Mouse (Mus musculus): Measurements from ENCODE around the gene Myo9a.
"Not testable (repeated sequence)": the region's sequence is repeated elsewhere in the genome, so short reads cannot be mapped to it uniquely, and the experiment has no call there.

The Myo9a gene

DNA sequence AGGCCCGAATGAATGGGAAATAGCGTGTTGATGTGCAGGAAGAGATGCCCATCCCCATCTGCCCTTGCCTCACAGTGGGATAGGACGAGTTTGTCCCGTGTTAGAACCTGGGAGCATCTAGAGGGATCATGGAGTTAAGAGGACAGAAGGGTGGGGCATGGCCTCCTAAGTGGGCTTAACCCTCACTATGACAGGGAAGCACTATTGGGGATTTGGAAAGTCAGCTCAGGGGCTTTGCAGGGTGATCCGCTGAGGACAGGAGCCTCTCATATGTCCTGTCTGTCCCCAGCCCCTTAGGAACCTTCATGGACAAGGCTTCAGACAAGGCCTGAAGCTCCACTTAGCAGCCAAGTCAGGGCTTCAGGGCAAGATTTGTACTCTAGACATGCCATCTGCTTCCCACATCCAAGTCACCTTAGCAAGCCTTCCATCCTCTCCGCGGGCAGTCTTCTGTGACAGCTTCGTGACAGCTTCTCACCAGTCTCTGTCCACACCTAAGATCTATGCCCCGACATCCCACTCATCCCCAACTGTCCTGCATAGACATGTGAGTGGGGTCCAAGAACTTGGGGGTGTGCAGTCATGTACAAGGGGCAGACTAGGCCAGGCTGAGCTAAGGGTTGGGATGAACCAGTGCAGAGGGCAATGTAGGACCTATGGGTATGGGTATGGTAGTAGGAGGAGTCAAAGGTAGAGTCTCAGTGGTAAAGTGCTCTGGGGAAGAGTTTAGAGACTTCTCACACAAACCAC, 200.5 kb downstream of the Myo9a start:
- DNase-seq = no peak

DNA sequence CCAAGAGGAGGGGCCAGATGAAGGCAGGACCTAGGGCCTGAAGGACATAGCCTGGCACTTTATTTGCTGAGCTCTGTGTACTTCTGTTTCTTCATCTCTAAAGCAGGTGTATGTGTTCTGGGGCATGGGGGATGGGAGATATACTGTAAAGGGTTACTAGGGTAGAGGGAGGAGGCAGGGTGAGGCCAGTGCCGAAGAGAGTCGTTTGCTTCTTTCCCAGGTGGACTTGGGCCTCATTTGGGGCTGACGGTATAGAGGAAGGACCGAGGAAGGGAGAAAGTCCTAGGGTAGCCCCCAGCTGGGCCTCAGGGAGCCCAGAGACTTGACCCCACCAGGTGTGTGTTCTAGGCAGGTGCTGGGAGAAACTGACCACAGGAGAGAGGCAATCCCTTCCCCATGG, 201.2 kb downstream of the Myo9a start:
- DNase-seq = no peak

DNA sequence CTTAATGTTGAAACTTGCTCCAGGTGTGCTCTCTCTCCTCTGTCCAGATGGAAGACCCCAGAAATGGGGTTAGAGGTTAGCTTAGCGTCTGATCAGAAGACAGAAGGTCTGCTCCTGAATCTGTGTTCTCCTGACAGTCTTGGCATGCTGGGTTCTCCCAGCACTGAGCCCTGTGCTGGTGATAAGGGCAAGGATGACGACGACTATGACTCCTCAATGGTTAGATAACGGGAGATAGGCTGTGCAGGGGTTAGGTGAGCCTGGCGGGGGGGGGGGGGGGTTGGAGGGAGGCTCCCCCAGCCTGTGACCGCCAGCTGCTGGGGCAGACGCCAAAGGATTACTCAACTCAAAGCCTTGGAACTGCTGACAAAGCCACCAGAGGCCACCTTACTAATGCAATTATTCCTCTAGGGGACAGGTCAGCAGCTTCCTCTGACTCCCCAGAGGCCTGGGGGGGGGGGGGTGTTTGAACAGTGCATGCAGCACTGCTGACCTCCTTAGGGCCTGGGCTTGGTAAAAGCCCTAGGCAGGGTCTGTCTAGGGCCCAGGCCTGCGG, 201.9 kb downstream of the Myo9a start:
- DNase-seq = no peak

DNA sequence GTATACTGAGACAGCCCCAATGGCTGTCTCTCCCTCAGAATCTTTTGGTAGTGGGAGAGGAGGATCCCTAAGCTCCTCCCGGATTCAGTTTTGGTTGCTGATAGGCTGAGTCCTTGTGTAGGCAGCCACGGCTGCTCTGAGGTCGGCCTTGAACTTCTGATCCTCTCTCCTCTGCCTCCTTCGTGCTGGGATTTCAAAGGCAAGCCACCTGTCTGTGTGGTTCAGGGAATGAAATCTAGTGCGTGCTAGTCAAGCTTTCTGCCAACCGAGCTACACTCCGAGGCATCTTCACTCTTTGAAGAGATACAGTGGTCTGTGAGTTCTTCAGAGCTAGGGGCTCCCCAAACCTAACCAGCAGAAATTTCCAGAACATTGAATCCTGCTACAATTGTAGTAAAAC, 202.9 kb downstream of the Myo9a start:
- no peak for DNase-seq

DNA sequence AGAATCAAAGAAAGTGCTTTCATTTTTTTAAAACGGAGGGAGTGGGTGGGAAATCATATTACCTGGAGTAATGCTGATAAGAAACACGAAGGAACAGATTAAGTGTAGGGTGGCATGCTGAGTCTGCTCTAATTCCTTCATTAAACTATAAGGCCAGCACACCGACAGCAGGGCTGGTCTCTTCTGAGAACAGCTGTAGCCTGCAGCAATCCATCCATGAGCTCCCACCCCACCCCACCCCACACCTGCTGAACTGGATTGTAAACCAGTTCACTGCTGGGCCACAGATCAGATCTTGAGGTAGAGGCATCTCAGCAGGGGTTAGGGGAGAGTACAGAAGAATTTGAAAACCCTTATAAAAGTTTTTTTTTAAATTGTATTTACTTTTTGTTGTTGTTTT, 204.5 kb downstream of the Myo9a start:
- no peak for DNase-seq

DNA sequence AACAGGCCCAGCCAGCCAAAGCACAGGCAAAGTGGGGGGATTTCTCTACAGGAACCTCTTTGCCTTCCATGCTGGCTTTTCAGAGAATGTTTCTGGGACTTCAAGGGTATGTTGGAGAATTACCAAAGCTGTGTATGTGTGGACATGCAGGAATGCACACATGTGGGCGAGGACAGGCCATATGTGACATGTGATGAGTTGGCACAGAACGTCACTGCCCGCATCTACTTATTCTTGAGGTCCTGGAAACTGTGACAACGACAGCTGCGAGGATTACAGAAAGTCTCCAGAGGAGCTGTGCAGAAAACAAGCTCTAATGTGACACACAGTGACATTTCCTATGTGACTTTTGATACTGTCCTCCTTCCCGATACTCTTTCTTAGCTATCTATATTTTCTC, 205.0 kb downstream of the Myo9a start:
- DNase-seq = no peak

DNA sequence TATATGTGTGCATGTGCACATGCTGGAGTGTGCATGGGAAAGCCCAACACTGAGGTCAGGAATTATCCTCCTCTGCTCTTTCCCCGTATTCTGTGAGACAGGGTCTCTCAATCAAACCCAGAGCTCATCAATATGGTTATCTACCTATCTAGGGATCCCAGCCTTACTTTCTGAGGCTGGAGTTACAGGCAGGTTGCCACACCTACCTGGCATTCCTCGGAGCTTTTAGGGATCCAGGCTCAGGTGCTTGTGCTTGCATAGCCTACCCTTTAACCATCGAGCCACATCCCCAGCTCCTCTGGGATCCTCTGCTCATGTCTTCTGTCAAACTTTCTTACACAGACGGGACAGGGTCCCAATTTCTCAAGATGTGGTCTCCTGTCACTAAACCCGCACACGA, 205.8 kb downstream of the Myo9a start:
- DNase-seq = no peak

DNA sequence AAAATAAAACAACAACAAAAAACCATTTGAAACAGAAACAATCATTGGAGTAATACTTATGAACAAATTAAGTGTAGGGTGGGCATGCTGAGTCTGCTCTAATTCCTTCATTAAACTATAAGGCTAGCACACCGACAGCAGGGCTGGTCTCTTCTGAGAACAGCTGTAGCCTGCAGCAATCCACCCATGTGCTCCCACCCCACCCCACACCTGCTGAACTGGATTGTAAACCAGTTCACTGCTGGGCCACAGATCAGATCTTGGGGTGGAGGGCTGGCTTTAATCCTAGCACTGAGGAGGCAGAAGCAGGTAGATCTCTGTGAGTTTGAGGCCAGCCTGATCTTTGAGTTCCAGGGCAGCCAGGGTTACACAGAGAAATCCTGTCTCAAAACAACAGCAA, 207.4 kb downstream of the Myo9a start:
- DNase-seq = not testable (repeated sequence)

DNA sequence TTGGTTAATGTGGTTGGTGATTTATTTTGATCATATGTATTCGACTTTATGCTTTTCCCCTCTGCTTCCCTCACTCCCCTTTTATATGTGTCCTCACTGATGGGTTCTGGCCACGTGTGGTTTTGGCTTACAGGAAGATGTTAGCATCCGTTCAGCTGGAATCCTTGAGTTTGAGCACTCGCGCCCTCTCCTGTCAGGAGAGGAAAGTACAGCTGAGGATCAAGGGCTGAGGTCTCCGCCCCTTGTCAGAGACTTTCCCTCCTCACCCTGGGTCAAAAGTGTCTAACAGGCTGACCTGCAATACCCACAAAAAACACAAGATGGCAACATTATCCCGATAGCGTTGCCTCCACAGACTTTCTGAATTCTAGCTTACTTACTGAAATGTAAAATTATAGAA, 208.6 kb downstream of the Myo9a start:
- peak; percentile 73 to 85 for DNase-seq

DNA sequence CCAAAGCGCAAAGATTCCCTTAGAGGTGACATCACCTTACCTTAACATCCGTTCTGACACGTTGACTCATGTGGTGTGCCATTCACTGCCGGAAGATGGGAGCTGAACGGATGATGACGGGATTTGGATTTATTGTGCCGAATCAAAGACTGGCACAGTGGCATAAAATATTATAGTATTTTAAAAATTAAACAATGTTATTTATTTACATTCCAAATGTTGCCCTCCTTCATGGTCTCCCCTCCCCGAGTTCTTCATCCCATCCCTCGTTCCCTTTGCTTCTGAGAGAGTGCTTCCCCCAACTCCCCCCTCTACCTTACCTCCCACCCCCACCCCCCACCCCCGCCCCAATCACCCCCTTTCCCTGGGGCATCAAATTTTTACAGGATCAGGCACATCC, 209.9 kb downstream of the Myo9a start, which contains the start of gene Nr2e3:
Gene Nr2e3, minus strand, starts transcription at position 101 of the 400 bp plus-strand sequence.
- DNase-seq = no peak

DNA sequence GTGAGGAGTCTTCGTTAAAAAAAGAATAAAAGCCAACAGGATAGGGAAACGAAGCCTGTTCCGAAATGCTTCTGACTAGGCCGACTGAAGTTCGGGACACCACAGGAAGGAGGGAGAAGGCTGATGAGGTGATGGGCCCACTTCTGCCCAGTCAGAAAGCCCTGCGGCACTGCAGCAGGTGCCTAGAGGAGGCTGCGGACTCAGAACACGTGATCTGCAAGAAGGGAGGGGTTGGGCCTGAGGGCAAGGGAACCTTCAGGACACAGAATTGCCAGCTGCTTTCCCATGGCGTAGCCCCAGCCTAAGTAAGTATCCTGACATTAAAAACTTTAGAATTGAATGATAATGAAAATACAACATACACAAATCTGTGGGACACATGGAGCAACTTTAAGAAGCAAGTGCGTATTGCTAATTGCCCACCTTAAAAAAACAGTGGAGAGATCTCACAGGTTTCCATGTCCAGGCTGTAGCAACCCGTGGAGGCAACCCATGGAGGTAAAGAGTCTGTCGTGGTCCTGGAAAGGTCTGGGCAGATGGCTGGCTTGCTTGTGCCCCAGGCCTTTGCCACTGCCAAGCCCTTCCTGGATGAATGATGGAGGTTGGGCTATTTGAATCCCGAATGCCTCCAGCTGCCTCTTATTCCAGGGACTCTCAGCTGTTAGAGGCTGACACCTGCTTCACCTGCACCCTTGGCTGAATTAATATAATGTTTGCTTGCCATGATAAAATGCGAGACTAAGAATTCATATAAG, 210.7 kb downstream of the Myo9a start:
- no peak for DNase-seq

DNA sequence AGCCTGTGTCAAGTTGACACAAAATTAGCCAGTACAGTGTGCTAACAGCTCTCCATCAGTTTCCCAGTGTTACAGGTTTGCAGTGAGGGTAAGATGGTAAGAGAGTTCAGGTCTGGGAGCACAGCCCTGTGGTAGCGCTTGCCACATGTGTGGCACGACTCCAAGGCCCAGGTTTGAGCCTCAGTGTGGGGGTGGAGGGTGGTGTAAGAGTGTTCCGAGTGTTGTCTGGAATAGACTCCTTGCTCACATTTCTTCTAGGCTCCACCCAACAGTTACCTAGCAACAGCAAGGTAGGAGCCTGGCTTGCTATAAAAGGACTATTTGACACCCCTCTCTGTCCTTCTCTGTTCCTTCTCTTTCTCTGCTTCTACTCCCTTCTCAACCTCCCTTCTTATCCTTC, 213.7 kb downstream of the Myo9a start:
- peak; percentile 73 to 85 for DNase-seq

DNA sequence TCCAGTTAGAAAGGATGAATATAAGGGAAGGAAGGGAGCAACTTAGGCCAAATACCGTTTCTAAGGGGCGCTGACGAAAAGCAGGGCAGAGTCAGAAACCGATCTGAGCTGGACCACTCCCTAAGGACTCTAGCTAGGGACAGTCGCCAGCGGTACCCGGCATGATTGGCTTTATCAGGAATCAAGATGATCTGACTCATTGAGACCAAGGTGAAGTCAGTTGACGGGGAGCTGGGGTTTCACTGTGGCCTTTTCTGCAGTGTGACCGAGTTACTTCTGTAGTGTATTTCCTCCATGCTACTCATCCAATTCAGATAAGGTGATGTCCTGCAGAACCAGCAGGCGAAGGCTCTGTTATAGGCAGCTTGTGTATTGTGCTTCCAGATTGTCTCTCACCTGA, 214.3 kb downstream of the Myo9a start:
- DNase-seq = no peak

DNA sequence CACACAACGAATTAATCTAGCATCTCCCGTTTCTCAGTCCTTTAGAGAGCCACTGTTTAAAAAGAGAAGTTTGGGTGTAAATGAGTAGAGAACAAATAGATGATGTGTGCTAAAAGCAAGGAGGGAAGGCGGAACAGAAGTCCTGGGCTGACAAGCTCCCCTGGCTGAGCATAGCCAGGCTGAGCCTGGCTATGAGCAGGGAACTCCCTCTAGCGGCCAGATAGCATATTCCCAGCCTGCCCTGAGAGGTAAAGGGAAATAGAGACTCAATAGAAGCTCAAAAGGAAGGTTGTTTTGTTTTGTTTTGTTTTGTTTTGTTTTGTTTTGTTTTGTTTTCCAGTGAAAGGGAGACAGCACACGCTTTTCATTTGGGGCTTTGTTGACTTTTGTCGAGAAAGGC, 218.7 kb downstream of the Myo9a start:
- DNase-seq = peak; percentile 22 to 47

DNA sequence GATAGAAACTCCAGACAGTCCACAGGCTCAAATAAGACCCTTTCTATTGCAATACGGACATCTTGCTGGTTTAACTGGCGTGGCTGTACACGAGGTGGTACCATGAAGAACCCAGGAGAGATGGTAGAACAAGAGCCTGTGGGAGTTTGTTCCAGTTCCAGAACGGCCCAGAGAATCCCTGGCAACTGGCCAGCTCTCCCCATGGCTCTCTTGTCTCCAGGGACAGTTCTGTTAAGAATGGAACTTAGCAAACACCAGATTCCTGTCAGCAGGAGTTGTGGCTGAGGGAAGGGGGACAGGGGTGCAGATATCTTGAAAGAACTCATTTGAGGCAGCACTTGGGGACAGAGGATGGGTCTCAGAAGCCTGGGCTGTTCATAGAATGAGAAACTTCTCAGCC, 220.6 kb downstream of the Myo9a start:
- DNase-seq = no peak

All from lung, adult 18-20 months (tissue).